Comparison of ENCODE assay signal across 10 mouse cellular contexts in the genomic region with DNA sequence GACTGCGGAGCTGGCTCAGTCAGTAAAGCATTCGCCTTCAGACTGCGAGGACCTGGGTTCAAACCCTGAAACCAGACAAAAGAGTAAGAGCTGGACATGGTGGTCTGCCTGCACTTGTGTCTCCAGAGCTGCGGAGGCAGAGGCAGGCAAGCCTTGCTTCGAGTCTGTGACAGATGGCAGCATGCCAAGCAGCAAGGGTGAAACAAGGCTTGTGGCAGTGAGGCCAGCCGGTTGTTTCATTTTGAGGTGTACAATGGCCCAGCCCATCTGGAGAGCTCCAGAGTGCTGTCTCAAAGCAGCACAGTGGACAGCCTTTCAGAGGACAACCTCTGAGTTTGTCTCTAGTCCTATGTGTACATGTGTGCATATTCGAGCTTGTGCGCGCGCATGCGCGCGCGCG.
A peak's percentile ranks its signal among the peaks of the same experiment; 100 is the strongest.
DNase-seq lines count a peak whose midpoint lies in the region; ATAC-seq and TF ChIP-seq lines count a peak whose summit lies in the region.
"Had no signal": no experiment of that assay in that cellular context is flagged by ENCODE, and none has a peak within 500 bp of the region (broad histone marks: within the 10 kb centered on the region; RNA-seq: fewer than 3 reads in every experiment).

No protein-coding gene starts in this region.

- dilution Hi-C loops in CH12.LX (cut with MboI; ENCODE audit: extremely low pct_ligation_motif_present, extremely low pct_unique_long_range_greater_than_20kb, low sequenced_read_pairs): no loop called here

- no peak overlapping the region for H3K27ac ChIP-seq in lung, embryonic 14.5 days (ENCODE audit: low read depth)
- no peak overlapping the region for H3K27ac ChIP-seq in lung, postnatal 0 days (ENCODE audit: low read length)
- H3K27ac ChIP-seq in CH12.LX (ENCODE audit: insufficient read depth, low read depth): no peak overlapping the region
- no peak overlapping the region for H3K27ac ChIP-seq in forebrain, embryonic 15.5 days (replicated peaks)
- no peak overlapping the region for H3K27ac ChIP-seq in liver, embryonic 11.5 days (ENCODE audit: low read depth, low read length)
- H3K27ac ChIP-seq: kidney, embryonic 15.5 days had no signal

- in situ Hi-C loops in CH12.LX (cut with MboI; ENCODE audit: low pct_ligation_motif_present, low pct_unique_long_range_greater_than_20kb, low sequenced_read_pairs): no loop called here

- 0 out of 2 replicates have a peak, but pooled peaks cover 3% of the 10 kb centered on the region for H3K4me1 ChIP-seq in lung, embryonic 14.5 days (ENCODE audit: insufficient read depth)
- H3K4me1 ChIP-seq in lung, postnatal 0 days (ENCODE audit: insufficient read depth, low read depth, low read length): no peaks in the 10 kb centered on the region
- peaks cover 20 to 40% of the 10 kb centered on the region in 2 experiments for H3K4me1 ChIP-seq in CH12.LX (ENCODE audit: control insufficient read depth in 1 of 2, insufficient read depth in 2 of 2)
- H3K4me1 ChIP-seq in forebrain, embryonic 15.5 days: peaks cover 27% of the 10 kb centered on the region
- no peaks in the 10 kb centered on the region for H3K4me1 ChIP-seq in liver, embryonic 11.5 days (replicated peaks; ENCODE audit: control insufficient read depth, insufficient read depth, low read length)

- H3K36me3 ChIP-seq in lung, embryonic 14.5 days (ENCODE audit: insufficient read depth): no peaks in the 10 kb centered on the region
- H3K36me3 ChIP-seq in lung, postnatal 0 days (ENCODE audit: insufficient read depth, low read length): no peaks in the 10 kb centered on the region
- H3K36me3 ChIP-seq in CH12.LX (replicated peaks in 1 of 2; ENCODE audit: control insufficient read depth in 1 of 2, insufficient read depth in 1 of 2, low read length in 1 of 2): no peaks in the 10 kb centered on the region
- H3K36me3 ChIP-seq in forebrain, embryonic 15.5 days: no peaks in the 10 kb centered on the region
- H3K36me3 ChIP-seq in liver, embryonic 11.5 days (ENCODE audit: control insufficient read depth, insufficient read depth, low read length): no peaks in the 10 kb centered on the region
- H3K36me3 ChIP-seq: kidney, embryonic 15.5 days had no signal

- H3K79me2 ChIP-seq in CH12.LX (replicated peaks; ENCODE audit: control insufficient read depth, extremely low read depth, insufficient read depth, poor library complexity, severe bottlenecking): no peaks in the 10 kb centered on the region

- H3K9ac ChIP-seq in lung, embryonic 14.5 days: no peak overlapping the region
- H3K9ac ChIP-seq in lung, postnatal 0 days (replicated peaks; ENCODE audit: low read depth): no peak overlapping the region
- no peak overlapping the region for H3K9ac ChIP-seq in CH12.LX (ENCODE audit: insufficient read depth, low read depth)
- no peak overlapping the region for H3K9ac ChIP-seq in forebrain, embryonic 15.5 days (replicated peaks)
- H3K9ac ChIP-seq in liver, embryonic 11.5 days (ENCODE audit: low read depth, low read length): no peak overlapping the region
- H3K9ac ChIP-seq: kidney, embryonic 15.5 days had no signal

- WGBS in lung, embryonic 14.5 days: 77% methylated on average over 15 of the region's 15 CpGs
- 76% methylated on average over 15 of the region's 15 CpGs for WGBS in lung, postnatal 0 days
- WGBS in forebrain, embryonic 15.5 days: 74% methylated on average over 15 of the region's 15 CpGs
- WGBS in liver, embryonic 11.5 days: 88% methylated on average over 15 of the region's 15 CpGs

- ATAC-seq in lung, embryonic 14.5 days (ENCODE audit: insufficient read depth): no peak
- ATAC-seq in lung, postnatal 0 days: no peak
- 0 out of 2 replicates have a peak, but pooled peaks have one; percentile 9 for ATAC-seq in forebrain, embryonic 15.5 days (replicated peaks)
- no peak for ATAC-seq in erythroblast, adult 5-6 weeks (replicated peaks; ENCODE audit: low FRiP score, poor library complexity, severe bottlenecking)
- no peak for ATAC-seq in liver, embryonic 11.5 days (replicated peaks; ENCODE audit: low FRiP score)

- no peaks in the 10 kb centered on the region for H3K27me3 ChIP-seq in lung, embryonic 14.5 days (ENCODE audit: insufficient read depth, low read length)
- H3K27me3 ChIP-seq in lung, postnatal 0 days (replicated peaks; ENCODE audit: insufficient read depth, low read length): no peaks in the 10 kb centered on the region
- H3K27me3 ChIP-seq in CH12.LX (replicated peaks): no peaks in the 10 kb centered on the region
- no peaks in the 10 kb centered on the region for H3K27me3 ChIP-seq in forebrain, embryonic 15.5 days
- H3K27me3 ChIP-seq in liver, embryonic 11.5 days (replicated peaks; ENCODE audit: control insufficient read depth, insufficient read depth, low read length): no peaks in the 10 kb centered on the region; the same call in 1 of the 2 replicates
- H3K27me3 ChIP-seq: kidney, embryonic 15.5 days had no signal

- H3K4me3 ChIP-seq in lung, embryonic 14.5 days (ENCODE audit: low read depth, low read length): no peak overlapping the region
- H3K4me3 ChIP-seq in lung, postnatal 0 days (ENCODE audit: low read depth, low read length): no peak overlapping the region
- no peak overlapping the region for H3K4me3 ChIP-seq in CH12.LX (replicated peaks in 1 of 3; ENCODE audit: low read depth in 2 of 3, low read length in 2 of 3, poor library complexity in 1 of 3)
- no peak overlapping the region for H3K4me3 ChIP-seq in forebrain, embryonic 15.5 days
- no peak overlapping the region for H3K4me3 ChIP-seq in liver, embryonic 11.5 days (ENCODE audit: low read depth, low read length)
- H3K4me3 ChIP-seq: kidney, embryonic 15.5 days had no signal

- TF ChIP-seq CTCF in lung, embryonic 14.5 days (IDR thresholded peaks at IDR 0.05; ENCODE audit: low read depth): no peak
- TF ChIP-seq CTCF in lung, postnatal 0 days (IDR thresholded peaks at IDR 0.05): no peak
- no peak for TF ChIP-seq CTCF in CH12.LX (conservative IDR thresholded peaks at IDR 0.05 in 1 of 2, IDR thresholded peaks at IDR 0.05 in 1 of 2; ENCODE audit: low read depth in 2 of 2, low read length in 2 of 2)

- H3K4me2 ChIP-seq in lung, embryonic 14.5 days: no peak overlapping the region
- no peak overlapping the region for H3K4me2 ChIP-seq in lung, postnatal 0 days (replicated peaks; ENCODE audit: low read depth, low read length)
- H3K4me2 ChIP-seq in CH12.LX (ENCODE audit: insufficient read depth, low read depth, poor library complexity, severe bottlenecking): 0 out of 2 replicates have a peak overlapping the region, but pooled peaks have one; percentile 11
- H3K4me2 ChIP-seq in forebrain, embryonic 15.5 days (replicated peaks): no peak overlapping the region
- no peak overlapping the region for H3K4me2 ChIP-seq in liver, embryonic 11.5 days
- H3K4me2 ChIP-seq: kidney, embryonic 15.5 days had no signal

- TF ChIP-seq POLR2A in CH12.LX (IDR thresholded peaks at IDR 0.05; ENCODE audit: low read depth, low read length): no peak

- DNase-seq in cerebellum, postnatal 10 days: peak; percentile 66 to 74
- no peak for DNase-seq in cerebellum, adult 18-20 months
- DNase-seq in lung, embryonic 14.5 days: peak; percentile 71
- DNase-seq in lung, postnatal 0 days (ENCODE audit: low spot score): no peak
- DNase-seq in CH12.LX (ENCODE audit: extremely low read depth): no peak
- no peak for DNase-seq in liver, embryonic 11.5 days (ENCODE audit: low spot score)
- DNase-seq: liver had no signal

- no peaks in the 10 kb centered on the region for H3K9me3 ChIP-seq in lung, embryonic 14.5 days (ENCODE audit: low read depth, low read length)
- no peaks in the 10 kb centered on the region for H3K9me3 ChIP-seq in lung, postnatal 0 days (ENCODE audit: low read length)
- no peaks in the 10 kb centered on the region for H3K9me3 ChIP-seq in CH12.LX (replicated peaks; ENCODE audit: low read length)
- H3K9me3 ChIP-seq in forebrain, embryonic 15.5 days: no peaks in the 10 kb centered on the region
- H3K9me3 ChIP-seq in liver, embryonic 11.5 days (ENCODE audit: control insufficient read depth, low read length): no peaks in the 10 kb centered on the region
- H3K9me3 ChIP-seq: kidney, embryonic 15.5 days had no signal

- TF ChIP-seq RAD21 in CH12.LX (IDR thresholded peaks at IDR 0.05; ENCODE audit: low read depth, low read length): no peak

- no peak for TF ChIP-seq EP300 in lung, postnatal 0 days (IDR thresholded peaks at IDR 0.05)
- TF ChIP-seq EP300 in CH12.LX (IDR thresholded peaks at IDR 0.05; ENCODE audit: low read length): peak; percentile 83

TF ChIP-seq in CH12.LX, 34 proteins besides CTCF, POLR2A, EP300 and RAD21:
- TF ChIP-seq ZC3H11A (IDR thresholded peaks at IDR 0.05; ENCODE audit: low read depth, low read length) (no peak), IRF4 (IDR thresholded peaks at IDR 0.05; ENCODE audit: low read depth, low read length) (peak; percentile 94), SIN3A (IDR thresholded peaks at IDR 0.05; ENCODE audit: low read length) (no peak), BHLHE40 (IDR thresholded peaks at IDR 0.05; ENCODE audit: low read depth, low read length) (peak; percentile 22; the same call in 1 of the 2 replicates), POLR2AphosphoS2 (IDR thresholded peaks at IDR 0.05; ENCODE audit: low read depth, low read length) (no peak), USF1 (IDR thresholded peaks at IDR 0.05; ENCODE audit: low read depth, low read length) (no peak), SMC3 (IDR thresholded peaks at IDR 0.05; ENCODE audit: low read depth, low read length) (no peak), MXI1 (IDR thresholded peaks at IDR 0.05; ENCODE audit: low read depth, low read length) (no peak), MAZ (IDR thresholded peaks at IDR 0.05; ENCODE audit: low read depth, low read length) (no peak), TCF12 (IDR thresholded peaks at IDR 0.05; ENCODE audit: low read depth, low read length) (peak; percentile 86), ETS1 (conservative IDR thresholded peaks at IDR 0.05; ENCODE audit: low read depth, low read length) (peak; percentile 14; the same call in 1 of the 2 replicates), CHD2 (IDR thresholded peaks at IDR 0.05; ENCODE audit: low read length) (no peak), MEF2A (IDR thresholded peaks at IDR 0.05; ENCODE audit: borderline replicate concordance, low read depth, low read length) (no peak), MAX (IDR thresholded peaks at IDR 0.05; ENCODE audit: low read length) (no peak), NRF1 (IDR thresholded peaks at IDR 0.05; ENCODE audit: low read depth, low read length) (peak; percentile 83)
TF ChIP-seq in CH12.LX: peak in this region for 5.

Comparison
In these comparisons a context has a peak if more than half of its experiments do, and no peak if none do; other contexts are left out.
1. DNase-seq: peak in cerebellum, postnatal 10 days (2 of 2) and lung, embryonic 14.5 days (single experiment); none in cerebellum, adult 18-20 months (0 of 2), lung, postnatal 0 days (single experiment), CH12.LX (single experiment) and liver, embryonic 11.5 days (single experiment).